Mouse (Mus musculus) MEL (cell line): Measurements from ENCODE around the gene Kank1.

Experiments
- CHD1 ChIP-seq: IDR thresholded peaks from 2 replicates; pipeline ENCODE4 v1.6.1; 2012; ENCODE audit warnings: low read depth, mild to moderate bottlenecking, inconsistent platforms, low read length, improper control_type of control experiment
- CTCF ChIP-seq, 3 experiments: IDR thresholded peaks in 2 of 3; conservative IDR thresholded peaks in 1 of 3; 2 replicates each; pipeline ENCODE4 v1.5.1; 2011 to 2012; ENCODE audit warnings: low read length in 3 of 3, low read depth in 2 of 3, mild to moderate bottlenecking in 2 of 3, improper control_type of control experiment in 1 of 3, inconsistent platforms in 1 of 3, mixed read lengths in 1 of 3, moderate library complexity in 1 of 3; ENCODE audit not compliant: control insufficient read depth in 1 of 3, insufficient read depth in 1 of 3, poor library complexity in 1 of 3, severe bottlenecking in 1 of 3
- EP300 ChIP-seq, 2 experiments: IDR thresholded peaks; 2 replicates each; pipeline ENCODE4 v1.6.1; 2011; ENCODE audit warnings: improper control_type of control experiment in 2 of 2, low read length in 2 of 2, low read depth in 1 of 2, mild to moderate bottlenecking in 1 of 2
- ETS1 ChIP-seq: IDR thresholded peaks from 2 replicates; pipeline ENCODE4 v1.6.1; 2012; ENCODE audit warnings: low read depth, mild to moderate bottlenecking, inconsistent platforms, low read length, improper control_type of control experiment, moderate library complexity
- JUND ChIP-seq: IDR thresholded peaks from 2 replicates; pipeline ENCODE4 v1.6.1; 2011; ENCODE audit warnings: low read depth, mild to moderate bottlenecking, improper control_type of control experiment, low read length
- MAX ChIP-seq: IDR thresholded peaks from 2 replicates; pipeline ENCODE4 v1.6.1; 2011; ENCODE audit warnings: low read length, improper control_type of control experiment
- MAZ ChIP-seq: IDR thresholded peaks from 2 replicates; pipeline ENCODE4 v1.6.1; 2012; ENCODE audit warnings: low read depth, mild to moderate bottlenecking, inconsistent platforms, low read length, improper control_type of control experiment
- MYC ChIP-seq: IDR thresholded peaks from 2 replicates; pipeline ENCODE4 v1.6.1; 2011; ENCODE audit warnings: low read depth, mild to moderate bottlenecking, low read length, improper control_type of control experiment, moderate library complexity
- NELFE ChIP-seq: IDR thresholded peaks from 2 replicates; pipeline ENCODE4 v1.6.1; 2011; ENCODE audit warnings: low read depth, low read length, improper control_type of control experiment
- POLR2A ChIP-seq, 2 experiments: IDR thresholded peaks; 2 replicates each; pipeline ENCODE4 v1.6.1; 2011 to 2012; ENCODE audit warnings: low read length in 2 of 2, mild to moderate bottlenecking in 2 of 2, control low read depth in 1 of 2, improper control_type of control experiment in 1 of 2, low read depth in 1 of 2, moderate library complexity in 1 of 2; ENCODE audit not compliant: control insufficient read depth in 1 of 2, insufficient read depth in 1 of 2, poor library complexity in 1 of 2
- SIN3A ChIP-seq: IDR thresholded peaks from 2 replicates; pipeline ENCODE4 v1.6.1; 2012; ENCODE audit warnings: low read length, improper control_type of control experiment, inconsistent platforms
- TAL1 ChIP-seq: IDR thresholded peaks from 2 replicates; pipeline ENCODE4 v1.6.1; 2012; ENCODE audit warnings: mild to moderate bottlenecking, inconsistent platforms, low read length, moderate library complexity, mixed read lengths
- UBTF ChIP-seq: IDR thresholded peaks from 2 replicates; pipeline ENCODE4 v1.6.1; 2012; ENCODE audit warnings: low read depth, mild to moderate bottlenecking, inconsistent platforms, low read length, improper control_type of control experiment, moderate library complexity, borderline replicate concordance; ENCODE audit not compliant: insufficient read depth
- ZMIZ1 ChIP-seq: IDR thresholded peaks from 2 replicates; pipeline ENCODE4 v1.6.1; 2012; ENCODE audit warnings: low read depth, mild to moderate bottlenecking, inconsistent platforms, low read length, improper control_type of control experiment, moderate library complexity

GRCm38 (mm10) chr19:25232032-25232431 lies 4.7 kb upstream of the Kank1 start:
- TF ChIP-seq UBTF, result no peak
- no peak for TF ChIP-seq NELFE
- no peak for TF ChIP-seq CTCF (IDR thresholded peaks at IDR 0.05 in 2 of 3, conservative IDR thresholded peaks at IDR 0.05 in 1 of 3; ENCODE audit: control insufficient read depth in 1 of 3, insufficient read depth in 1 of 3, low read depth in 2 of 3, low read length in 3 of 3, poor library complexity in 1 of 3, severe bottlenecking in 1 of 3)
- no peak for TF ChIP-seq MYC
- TF ChIP-seq TAL1, result no peak
- TF ChIP-seq MAX, result no peak
- TF ChIP-seq JUND, result no peak
- TF ChIP-seq POLR2A (IDR thresholded peaks at IDR 0.05; ENCODE audit: control insufficient read depth in 1 of 2, insufficient read depth in 1 of 2, low read depth in 1 of 2, low read length in 2 of 2, poor library complexity in 1 of 2), result no peak
- TF ChIP-seq ZMIZ1, result no peak
- TF ChIP-seq SIN3A, result no peak
- no peak for TF ChIP-seq MAZ
- no peak for TF ChIP-seq ETS1
- no peak for TF ChIP-seq EP300 (IDR thresholded peaks at IDR 0.05; ENCODE audit: low read depth in 1 of 2, low read length in 2 of 2)
- TF ChIP-seq CHD1, result no peak
